Mouse (Mus musculus) intestine, postnatal 0 days (tissue): ENCODE measurements at regions not wholly inside any gene's neighbourhood (a gene's known extent, or its start where the extent isn't known, plus 50 kb on each side); places are given as distances from the start of the nearest gene placed in this dataset.

Source experiments
- ATAC-seq: fragments of 200-750 bp; cut with Nextera tagmentation; 2 replicates; pipeline ENCODE4 v1.8.0; 2017; ENCODE audit warnings: mild to moderate bottlenecking, moderate TSS enrichment, moderate library complexity
- H3K27ac ChIP-seq: fragments of 300-500 bp; sonication (generic); 2 replicates; pipeline ENCODE4 v1.5.1; 2014; ENCODE audit warnings: mild to moderate bottlenecking, low read depth, low read length, moderate library complexity
- H3K27me3 ChIP-seq: fragments of 300-500 bp; sonication (generic); replicated peaks from 2 replicates; pipeline ENCODE4 v1.6.1; 2014; ENCODE audit warnings: low read length, mixed read lengths; ENCODE audit not compliant: control insufficient read depth, insufficient read depth
- H3K36me3 ChIP-seq: fragments of 300-500 bp; sonication (generic); 2 replicates; pipeline ENCODE4 v1.6.1; 2014; ENCODE audit warnings: mild to moderate bottlenecking, moderate library complexity; ENCODE audit not compliant: control insufficient read depth, insufficient read depth
- H3K4me1 ChIP-seq: fragments of 300-500 bp; sonication (generic); replicated peaks from 2 replicates; pipeline ENCODE4 v1.6.1; 2014; ENCODE audit warnings: antibody characterized with exemption, low read length, mixed read lengths; ENCODE audit not compliant: control insufficient read depth, insufficient read depth
- H3K4me2 ChIP-seq: fragments of 300-500 bp; sonication (generic); replicated peaks from 2 replicates; pipeline ENCODE4 v1.6.1; 2014; ENCODE audit warnings: low read depth, mild to moderate bottlenecking, moderate library complexity
- H3K4me3 ChIP-seq: fragments of 300-500 bp; sonication (generic); 2 replicates; pipeline ENCODE4 v1.5.1; 2014; ENCODE audit warnings: low read depth, low read length
- H3K9ac ChIP-seq: fragments of 300-500 bp; sonication (generic); 2 replicates; pipeline ENCODE4 v1.6.1; 2014; ENCODE audit warnings: mild to moderate bottlenecking, low read depth, low read length
- H3K9me3 ChIP-seq: fragments of 300-500 bp; sonication (generic); 2 replicates; pipeline ENCODE4 v1.6.1; 2016; ENCODE audit warnings: mixed run types; ENCODE audit not compliant: control insufficient read depth
- CTCF ChIP-seq: sonication (generic); IDR thresholded peaks from 2 replicates; pipeline ENCODE4 v1.5.1; 2016; ENCODE audit warnings: low read depth, mild to moderate bottlenecking, control low read depth, antibody characterized with exemption, moderate library complexity
- WGBS: fragments of 180-500 bp; shearing (Covaris S2); extraction: QIAGEN DNeasy Blood & Tissue Kit; methylation state at CpG from one replicate; pipeline ENCODE4 v1.1.7; 2014; 5-methylcytosine and 5-hydroxymethylcytosine counted together

DNA sequence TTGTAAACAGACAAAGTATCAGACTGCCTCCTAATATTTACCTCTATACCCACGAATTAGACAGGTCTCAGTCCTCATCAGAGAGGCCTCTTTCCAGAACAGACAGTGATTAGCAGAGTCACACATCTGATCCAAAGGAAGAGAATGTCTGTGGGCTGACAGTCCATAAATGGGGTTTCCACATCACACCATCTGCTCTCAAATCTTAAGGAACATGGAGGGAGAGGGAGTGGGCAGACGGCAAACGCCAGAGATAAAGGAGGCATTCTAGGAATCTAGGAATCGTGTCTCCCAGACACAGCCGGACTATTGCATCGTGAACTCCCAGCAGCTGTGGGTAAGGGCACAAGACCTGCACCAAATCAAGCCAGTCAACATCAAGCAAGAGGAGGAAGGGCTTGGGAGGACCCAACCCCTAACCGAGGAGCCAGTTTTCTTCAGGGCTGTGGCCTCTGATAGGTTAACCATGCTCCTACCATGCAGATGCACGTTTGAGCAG, 219.8 kb downstream of the Setd4 start:
- no peak overlapping the region for H3K4me2 ChIP-seq
- H3K9me3 ChIP-seq = no peaks in the 10 kb centered on the region
- no peak overlapping the region for H3K27ac ChIP-seq
- H3K4me3 ChIP-seq = no peak overlapping the region
- no peak overlapping the region for H3K9ac ChIP-seq
- no peaks in the 10 kb centered on the region for H3K27me3 ChIP-seq
- TF ChIP-seq CTCF = no peak
- H3K4me1 ChIP-seq = no peaks in the 10 kb centered on the region
- ATAC-seq = no peak
- no peaks in the 10 kb centered on the region for H3K36me3 ChIP-seq
- WGBS = 31% methylated on average over 8 of the region's 8 CpGs

GRCm38 (mm10) chr16:93382945-93383344, 220.9 kb downstream of the Setd4 start:
- 72% methylated on average over 3 of the region's 3 CpGs for WGBS
- H3K4me2 ChIP-seq = no peak overlapping the region
- H3K4me3 ChIP-seq = no peak overlapping the region
- H3K4me1 ChIP-seq = no peaks in the 10 kb centered on the region
- no peak overlapping the region for H3K27ac ChIP-seq
- no peak for TF ChIP-seq CTCF
- H3K9me3 ChIP-seq = no peaks in the 10 kb centered on the region
- ATAC-seq = no peak
- H3K36me3 ChIP-seq = no peaks in the 10 kb centered on the region
- H3K27me3 ChIP-seq = no peaks in the 10 kb centered on the region
- no peak overlapping the region for H3K9ac ChIP-seq

- H3K27me3 ChIP-seq = no peaks in the 10 kb centered on the region
- no peaks in the 10 kb centered on the region for H3K9me3 ChIP-seq
- no peaks in the 10 kb centered on the region for H3K36me3 ChIP-seq
- H3K4me2 ChIP-seq = no peak overlapping the region
- no peak overlapping the region for H3K9ac ChIP-seq
- no peak overlapping the region for H3K4me3 ChIP-seq
- 80% methylated on average over 13 of the region's 13 CpGs for WGBS
- TF ChIP-seq CTCF = no peak
- H3K4me1 ChIP-seq = no peaks in the 10 kb centered on the region
- no peak for ATAC-seq
- H3K27ac ChIP-seq = no peak overlapping the region
Observed at GRCm38 (mm10) chr16:93380717-93381671, 222.9 kb downstream of the Setd4 start.

DNA sequence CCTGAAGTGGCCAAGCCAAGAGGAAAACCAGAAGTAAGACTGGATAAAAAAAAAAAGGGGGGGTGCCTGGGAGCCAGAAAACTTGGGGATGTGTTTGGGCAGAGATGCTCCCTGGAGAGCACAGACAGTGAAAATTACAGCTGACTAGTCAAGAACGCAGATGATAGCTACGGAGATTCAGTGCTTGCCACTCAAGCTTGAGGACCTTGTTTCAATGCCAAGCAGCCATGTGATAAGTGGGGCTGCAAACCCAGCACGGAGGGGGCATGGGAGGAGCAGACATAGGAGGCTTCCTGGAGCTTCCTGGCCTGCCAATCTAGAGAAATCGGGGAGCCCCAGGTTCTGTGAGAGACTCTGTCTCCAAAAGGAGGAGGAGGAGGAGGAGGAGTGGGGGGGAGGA, 223.7 kb downstream of the Setd4 start:
- no peak overlapping the region for H3K9ac ChIP-seq
- no peaks in the 10 kb centered on the region for H3K27me3 ChIP-seq
- no peak overlapping the region for H3K4me2 ChIP-seq
- H3K4me1 ChIP-seq = no peaks in the 10 kb centered on the region
- ATAC-seq = no peak
- H3K27ac ChIP-seq = no peak overlapping the region
- 66% methylated on average over 4 of the region's 4 CpGs for WGBS
- H3K36me3 ChIP-seq = no peaks in the 10 kb centered on the region
- no peak overlapping the region for H3K4me3 ChIP-seq
- no peak for TF ChIP-seq CTCF
- no peaks in the 10 kb centered on the region for H3K9me3 ChIP-seq

GRCm38 (mm10) chr16:93379611-93380010, 224.3 kb downstream of the Setd4 start:
- WGBS = 62% methylated on average over 6 of the region's 6 CpGs
- Histone ChIP-seq H3K4me3 (no peak overlapping the region), H3K27ac (no peak overlapping the region), H3K36me3 (no peaks in the 10 kb centered on the region), H3K4me2 (no peak overlapping the region), H3K4me1 (no peaks in the 10 kb centered on the region), H3K9me3 (no peaks in the 10 kb centered on the region), H3K9ac (no peak overlapping the region), H3K27me3 (no peaks in the 10 kb centered on the region)
- ATAC-seq = no peak
- TF ChIP-seq CTCF = no peak

GRCm38 (mm10) chr16:93374669-93375068, 229.2 kb downstream of the Setd4 start:
- Histone ChIP-seq H3K4me3 (no peak overlapping the region), H3K4me2 (no peak overlapping the region), H3K27me3 (no peaks in the 10 kb centered on the region), H3K4me1 (no peaks in the 10 kb centered on the region), H3K9me3 (no peaks in the 10 kb centered on the region), H3K36me3 (no peaks in the 10 kb centered on the region), H3K9ac (no peak overlapping the region), H3K27ac (no peak overlapping the region)
- TF ChIP-seq CTCF = no peak
- peak; percentile 28; the same call in 1 of the 2 replicates for ATAC-seq
- 73% methylated on average over 6 of the region's 6 CpGs for WGBS
